Mouse (Mus musculus): ENCODE measurements around the gene Brwd3.

Gene Brwd3

DNA sequence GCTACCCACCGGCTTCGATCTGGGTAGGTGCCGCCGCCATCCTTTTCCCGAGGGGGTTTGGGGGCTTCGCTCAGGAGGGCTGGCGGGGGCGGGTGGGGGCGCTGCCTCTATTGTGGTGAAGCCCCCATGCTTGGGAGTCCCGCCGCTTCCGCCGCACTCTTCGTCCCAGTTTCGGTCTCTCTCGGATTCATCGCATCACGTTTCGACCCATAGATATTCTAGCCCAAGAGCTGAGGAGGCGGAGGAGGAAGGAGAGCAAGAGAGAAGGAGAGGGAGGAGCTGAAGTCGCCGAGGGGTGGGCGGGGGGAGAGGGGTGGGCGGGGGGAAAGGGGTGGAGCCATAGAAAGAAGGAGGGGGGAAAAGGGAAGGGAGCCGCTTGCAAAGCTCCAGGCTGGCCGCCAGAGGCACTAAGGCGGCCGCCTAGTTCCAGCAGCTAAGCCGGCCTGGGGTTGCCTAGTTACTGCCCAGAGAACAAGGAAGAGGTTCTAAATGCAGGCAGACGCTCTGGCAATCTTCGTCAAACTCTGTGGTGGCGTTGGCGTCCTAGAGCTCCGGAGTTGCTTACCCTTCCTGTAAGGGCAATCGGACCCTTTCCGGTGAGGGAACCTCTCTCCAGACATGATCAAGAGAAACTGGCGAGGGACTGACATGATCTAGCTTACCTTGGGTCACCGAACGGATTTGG, at the start of gene Brwd3:
Gene Brwd3, minus strand, starts transcription at position 283 of the 685 bp plus-strand sequence.
- peak; percentile 67 for DNase-seq (ENCODE audit: low read depth, low spot score)

DNA sequence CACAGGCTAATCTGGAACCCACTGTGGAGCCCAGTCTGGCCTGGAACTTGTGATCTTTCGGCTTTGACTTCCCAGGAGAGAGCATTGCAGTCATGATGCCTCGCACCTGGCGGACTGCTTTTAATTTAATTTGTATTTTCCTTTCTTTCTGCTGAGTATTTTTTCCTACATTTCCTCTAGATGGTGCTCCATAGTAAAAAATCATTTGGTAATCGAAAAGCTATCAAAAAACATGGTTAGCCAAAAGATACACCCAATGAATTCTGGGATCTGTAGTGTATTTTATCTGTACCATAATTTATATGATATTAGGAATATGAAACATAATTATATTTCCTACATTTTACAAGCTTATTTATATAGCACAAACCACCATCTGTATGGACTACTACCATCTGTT, 28.5 kb upstream of the Brwd3 start:
- no peak for DNase-seq (ENCODE audit: low read depth, low spot score)

DNA sequence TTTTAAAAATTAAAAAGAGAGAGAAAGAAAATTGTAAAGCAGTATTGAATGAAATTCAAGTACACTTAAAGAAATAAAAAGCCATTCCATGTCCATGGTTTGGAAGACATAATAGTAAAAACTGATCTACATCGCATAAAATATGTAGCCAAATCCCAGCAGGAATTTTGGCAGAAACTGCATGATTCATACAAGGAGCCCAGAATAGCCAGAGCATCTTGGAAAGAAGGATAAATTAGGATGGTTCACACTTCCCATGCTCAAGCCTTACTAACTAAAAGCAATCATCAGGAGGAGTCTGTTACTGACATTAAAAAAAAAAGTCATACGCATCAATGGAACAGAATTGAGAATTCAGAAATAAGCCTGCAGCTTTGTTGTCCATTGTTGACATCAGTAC, 8.5 kb upstream of the Brwd3 start:
- DNase-seq (ENCODE audit: low read depth, low spot score) = no peak

DNA sequence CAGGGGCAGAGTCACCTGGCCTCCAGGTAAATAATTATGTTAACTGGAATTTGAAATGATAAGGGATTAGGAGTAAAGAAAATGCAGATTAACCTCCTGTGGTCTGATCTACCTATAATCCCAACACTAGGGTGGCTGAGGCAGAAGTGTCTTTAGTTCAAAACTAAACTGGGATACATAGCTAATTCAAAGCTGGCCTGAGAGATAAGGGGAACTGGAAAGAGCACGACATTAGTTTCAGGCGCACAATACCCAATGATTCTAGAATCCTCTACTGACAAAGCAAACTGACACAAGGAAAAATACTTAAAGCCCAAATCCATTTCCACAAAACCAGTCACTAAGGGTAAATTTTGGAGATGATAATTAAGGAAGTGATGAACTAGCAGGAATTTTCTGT, 2.2 kb upstream of the Brwd3 start:
- no peak for DNase-seq (ENCODE audit: low read depth, low spot score)

DNA sequence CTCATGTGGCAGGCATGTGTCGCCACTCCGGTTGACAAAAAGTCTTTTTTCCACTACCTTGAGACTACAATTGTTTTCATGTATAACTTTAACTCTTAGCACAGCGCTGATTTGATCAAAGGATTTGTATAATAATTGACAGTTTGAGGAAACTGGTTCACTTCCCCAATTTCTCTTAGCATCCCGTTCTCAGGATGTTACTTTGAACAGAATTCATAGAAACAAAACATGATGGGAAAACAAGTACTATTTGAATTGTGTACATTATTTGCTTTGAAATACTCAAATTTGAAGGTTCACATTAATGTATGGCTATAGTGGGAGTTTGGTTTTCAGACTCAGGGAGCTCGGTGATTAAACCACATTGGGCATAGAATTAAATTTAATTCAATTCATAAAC, 1.1 kb upstream of the Brwd3 start:
- no peak for DNase-seq (ENCODE audit: low read depth, low spot score)

DNA sequence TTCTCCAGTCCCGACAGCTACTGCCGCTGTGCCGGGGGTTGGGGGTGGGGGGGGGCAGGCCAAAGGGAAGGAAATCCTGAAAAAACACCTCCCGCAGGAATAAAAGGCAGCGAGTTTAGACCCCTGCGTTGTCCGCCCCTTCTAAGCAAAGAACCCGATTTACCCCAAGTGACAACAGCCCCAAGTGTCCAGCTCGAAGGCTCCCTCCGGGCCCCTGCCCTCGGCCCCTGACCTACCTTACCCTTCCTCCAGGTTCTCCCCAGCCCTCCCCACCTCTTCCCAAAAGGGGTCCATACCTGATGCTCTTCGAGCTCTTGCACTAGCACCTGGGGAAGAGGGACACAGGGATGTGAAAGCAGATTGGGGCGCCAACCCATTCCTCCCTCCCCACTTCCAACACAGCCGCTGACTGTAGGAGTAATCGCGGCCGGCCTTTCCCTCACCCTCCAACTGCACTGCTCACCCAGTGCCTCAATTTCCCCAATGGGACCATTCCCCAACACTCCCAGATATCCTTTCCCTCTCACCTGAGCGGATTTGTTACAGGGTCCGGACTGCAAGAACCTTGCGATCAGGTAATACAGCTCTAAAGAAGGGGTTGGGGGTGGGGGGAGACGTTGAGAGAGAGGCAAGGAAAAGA, 671 bp downstream of the Brwd3 start:
- no peak for DNase-seq (ENCODE audit: low read depth, low spot score)

DNA sequence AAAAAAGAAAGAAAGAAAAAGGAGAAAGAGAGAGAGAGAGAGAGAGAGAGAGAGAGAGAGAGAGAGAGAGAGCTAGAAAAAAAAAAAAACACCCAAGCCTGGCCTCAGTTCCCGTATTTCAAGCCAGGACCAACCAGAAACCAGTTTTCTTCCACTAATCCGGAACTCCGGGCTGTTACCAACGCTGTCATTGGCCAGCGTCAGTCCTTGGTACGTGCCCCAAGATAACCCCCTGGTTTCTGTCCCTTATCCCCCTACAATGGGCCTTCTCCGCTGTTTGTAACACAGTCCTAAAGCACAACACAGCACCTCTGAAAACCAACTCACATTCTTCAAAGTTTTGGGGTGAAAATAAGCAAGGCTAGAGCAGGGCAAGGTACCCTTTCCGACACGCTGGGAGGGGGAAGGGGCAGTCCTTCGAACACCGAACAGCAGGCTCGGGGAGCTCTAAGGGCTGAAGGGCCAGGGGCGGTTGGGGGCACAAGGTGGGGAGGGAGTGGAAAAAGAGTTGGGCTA, 1.4 kb downstream of the Brwd3 start:
- DNase-seq (ENCODE audit: low read depth, low spot score) = peak; percentile 69

DNA sequence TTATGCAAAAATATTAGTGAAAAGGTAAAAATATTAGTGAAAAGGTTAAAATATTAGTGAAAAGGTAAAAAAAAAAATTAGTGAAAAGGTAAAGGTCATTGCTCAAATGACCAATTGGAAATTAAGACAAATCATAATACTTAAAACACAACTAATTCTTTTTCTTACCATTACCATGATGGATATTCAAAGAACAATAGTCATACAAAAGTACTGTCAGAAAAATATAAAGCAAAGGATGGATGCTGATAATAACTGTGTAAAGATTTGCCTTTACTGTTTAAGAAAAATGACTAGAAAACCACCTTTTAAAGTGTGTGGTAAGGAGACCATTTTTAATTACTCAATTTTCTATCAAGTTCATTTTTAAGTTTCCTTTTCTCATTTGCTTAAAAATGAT, 2.9 kb downstream of the Brwd3 start:
- no peak for DNase-seq (ENCODE audit: low read depth, low spot score)

DNA sequence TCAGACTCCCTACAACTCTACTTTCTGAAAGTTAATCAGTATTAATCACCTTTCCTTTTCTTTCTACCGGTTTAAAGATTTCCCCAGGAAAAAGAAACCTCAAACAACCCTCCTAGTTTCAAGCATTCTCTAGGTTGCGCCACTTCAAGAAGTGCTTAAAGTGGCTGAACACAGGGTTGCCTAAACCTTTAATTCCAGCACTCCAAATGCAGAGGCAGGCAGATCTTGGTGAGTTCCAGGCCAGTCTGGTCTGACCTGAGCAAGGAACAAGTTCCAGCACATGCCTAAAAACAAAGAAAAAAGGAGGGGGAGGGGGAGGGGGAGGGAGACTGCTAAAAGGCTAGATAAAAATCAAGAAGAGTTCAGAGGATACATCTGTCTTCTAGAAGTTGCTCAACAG, 6.1 kb downstream of the Brwd3 start:
- DNase-seq (ENCODE audit: low read depth, low spot score) = no peak

DNA sequence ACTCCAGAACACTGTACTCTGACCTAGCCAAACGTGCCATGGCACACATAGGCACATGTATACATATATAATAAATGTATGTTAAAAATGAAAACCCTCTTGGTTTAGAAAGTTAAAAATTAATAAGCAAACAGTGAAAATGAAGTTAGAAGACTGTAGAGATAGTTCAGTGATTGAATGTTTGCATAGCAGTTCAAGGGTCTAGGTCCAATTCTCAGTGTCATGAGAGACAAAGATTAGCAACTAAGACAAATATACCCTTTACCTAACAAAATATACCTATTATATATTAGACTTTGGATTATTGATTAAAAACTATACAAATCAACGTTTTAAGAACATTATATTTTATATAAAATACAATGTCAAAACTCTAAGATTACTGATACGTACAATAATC, 36.9 kb downstream of the Brwd3 start:
- DNase-seq (ENCODE audit: low read depth, low spot score) = no peak

DNA sequence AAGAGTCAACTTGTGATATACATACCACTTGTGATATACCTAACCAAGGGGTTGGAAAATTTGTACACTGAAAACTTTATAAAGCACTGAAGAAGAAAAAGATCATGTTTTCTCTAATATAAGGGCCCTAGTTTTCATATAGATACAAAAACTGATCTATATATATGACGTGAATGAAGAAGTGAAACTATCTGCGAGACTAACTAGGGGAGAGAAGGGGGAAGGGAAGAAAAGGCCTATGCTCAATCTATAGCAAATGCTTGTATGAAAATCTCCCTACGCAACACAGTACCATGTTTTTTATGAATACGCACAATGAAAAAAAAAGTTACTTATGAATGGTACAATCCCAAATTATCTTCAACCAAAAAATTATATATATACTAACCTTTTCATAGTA, 50.4 kb downstream of the Brwd3 start:
- no peak for DNase-seq (ENCODE audit: low read depth, low spot score)

DNA sequence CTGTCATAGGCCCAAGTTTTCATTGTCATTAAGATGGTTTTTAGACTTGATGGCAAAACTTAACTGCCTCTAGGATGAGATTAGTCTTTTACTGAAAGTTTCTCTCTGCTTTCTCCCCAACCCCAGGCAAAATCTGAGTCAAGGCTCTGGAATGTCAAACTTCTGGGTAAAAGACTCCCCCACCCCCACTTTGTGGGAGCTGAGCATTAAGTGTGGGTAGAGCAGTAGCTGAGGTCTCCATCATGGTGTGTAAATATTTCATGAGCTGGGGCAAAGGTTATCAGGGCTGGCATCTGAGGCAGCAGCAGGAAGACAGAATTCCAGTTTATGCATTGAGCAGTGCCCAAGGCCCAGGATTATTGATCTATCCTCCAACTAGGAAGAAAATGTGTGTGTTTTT, 102.4 kb downstream of the Brwd3 start:
- no peak for DNase-seq (ENCODE audit: low read depth, low spot score)

DNA sequence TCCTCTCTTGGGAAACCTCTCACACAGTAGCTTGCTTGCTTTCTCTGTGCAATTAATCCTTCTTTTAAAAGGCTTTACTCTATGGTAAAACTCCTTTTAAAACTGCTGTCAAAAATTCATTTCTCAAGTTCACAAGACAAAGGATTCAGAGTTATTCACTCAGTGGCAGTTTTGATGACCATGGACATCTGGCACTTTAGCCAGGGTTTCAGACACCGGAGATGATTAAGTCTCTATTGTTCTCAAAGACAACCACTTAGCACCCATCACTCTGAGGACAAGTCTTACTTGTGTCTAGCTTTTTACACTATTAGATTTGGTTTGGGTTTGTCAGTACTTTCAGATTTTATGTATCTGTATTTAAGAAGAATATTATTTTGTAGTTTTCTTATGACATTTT, 104.6 kb downstream of the Brwd3 start:
- no peak for DNase-seq (ENCODE audit: low read depth, low spot score)

DNA sequence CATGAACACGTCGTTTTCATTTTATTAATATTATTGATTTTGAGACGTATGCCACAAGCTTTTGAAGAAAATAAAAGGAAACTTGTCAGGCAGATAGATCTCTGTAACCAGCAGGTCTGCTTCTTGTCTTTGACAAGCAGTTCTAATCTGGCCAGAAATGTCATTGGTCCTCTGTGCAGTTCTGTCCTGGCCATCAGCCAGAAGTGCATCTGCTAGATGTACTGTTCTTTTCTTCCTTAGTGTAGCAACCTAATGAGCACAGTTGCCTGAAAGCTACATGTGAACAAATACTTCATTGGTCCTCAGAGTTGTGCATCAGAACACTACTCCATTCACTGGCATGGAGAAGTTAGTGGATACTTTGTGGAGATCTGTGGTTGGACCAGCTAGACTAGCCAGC, 105.1 kb downstream of the Brwd3 start:
- DNase-seq (ENCODE audit: low read depth, low spot score) = no peak

DNA sequence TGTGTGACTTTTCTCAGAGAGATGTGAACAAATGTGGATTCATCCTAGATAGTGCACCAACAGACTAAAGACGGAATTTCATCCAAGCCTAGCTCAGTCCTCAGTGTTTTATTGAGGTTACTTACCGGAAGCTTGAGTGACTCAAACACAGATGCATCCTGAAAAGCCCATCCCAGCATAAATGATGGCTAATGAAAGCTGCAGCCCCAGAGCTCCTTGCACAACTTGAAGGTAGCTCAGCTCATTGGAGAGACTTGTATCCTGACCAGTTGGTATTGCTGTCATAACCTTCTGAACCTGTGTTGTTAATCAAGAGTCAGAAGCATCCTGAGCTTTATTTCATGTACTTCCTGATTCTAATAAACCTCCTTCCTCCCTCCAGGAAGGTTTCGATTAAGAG, 105.8 kb downstream of the Brwd3 start:
- no peak for DNase-seq (ENCODE audit: low read depth, low spot score)

DNA sequence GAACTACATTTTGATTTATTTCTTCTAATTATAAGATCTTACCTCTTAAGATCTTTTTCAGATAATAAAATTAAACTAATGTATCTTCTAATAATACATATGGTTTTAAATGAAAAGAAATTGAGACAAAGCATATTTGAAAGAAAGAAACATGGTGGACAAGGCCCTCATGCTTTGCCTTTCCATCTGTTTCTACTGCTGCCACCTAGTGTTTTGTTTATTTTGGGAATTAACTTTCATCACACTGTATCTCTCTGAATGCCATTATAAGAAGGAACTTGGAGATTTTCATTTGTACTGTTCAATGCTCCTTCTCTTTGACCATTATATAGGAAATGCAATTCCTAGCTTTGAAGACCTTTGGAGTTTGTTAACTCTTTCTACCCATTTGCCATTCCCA, 109.9 kb downstream of the Brwd3 start:
- no peak for DNase-seq (ENCODE audit: low read depth, low spot score)

DNA sequence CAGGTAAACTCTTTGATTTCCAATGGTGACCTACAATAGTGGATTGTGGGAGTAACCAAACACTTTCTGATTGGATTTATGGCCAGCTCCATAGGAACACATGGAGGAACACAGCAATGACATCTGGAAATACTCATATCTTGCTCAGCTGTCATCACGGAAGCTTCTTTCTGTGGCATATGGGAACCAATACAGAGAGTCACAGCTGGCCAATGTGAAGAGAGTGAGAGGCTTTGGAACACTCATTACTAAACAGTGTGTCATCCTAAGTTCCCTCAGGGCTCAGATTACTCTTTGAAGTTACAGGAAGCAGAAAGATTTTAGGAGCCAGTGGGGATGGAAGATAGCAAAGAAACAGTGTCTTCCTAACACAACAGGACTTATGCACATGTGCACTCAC, 111.7 kb downstream of the Brwd3 start:
- no peak for DNase-seq (ENCODE audit: low read depth, low spot score)

DNA sequence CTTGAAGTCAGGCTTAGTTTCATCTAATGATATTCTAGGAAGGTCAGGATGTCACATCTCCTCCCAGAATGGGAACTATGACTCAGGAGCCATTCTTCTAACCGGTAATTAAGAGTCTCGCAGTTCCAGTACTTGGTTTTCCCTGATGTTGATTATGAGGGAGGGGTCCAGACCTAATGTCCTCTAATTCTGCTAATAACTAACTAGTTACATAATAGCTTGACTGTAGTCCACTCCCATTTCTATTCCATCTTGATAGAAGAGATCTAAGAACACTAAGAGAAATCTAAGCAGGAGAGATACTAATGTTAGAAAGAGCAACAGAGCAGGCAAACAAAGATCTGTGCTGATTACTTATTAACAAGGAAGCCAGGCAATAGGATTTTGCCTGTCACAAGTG, 129.9 kb downstream of the Brwd3 start:
- no peak for DNase-seq (ENCODE audit: low read depth, low spot score)
